Mouse (Mus musculus): Measurements from ENCODE around the gene 2610528A11Rik. TPM values are rescaled to one million over a fixed set of nuclear protein-coding genes. Genes with fewer than 3 reads are reported as not detected.

The 2610528A11Rik gene
- polyA plus RNA-seq, 1 experiment from 2014 or later = 0.21 TPM

DNA sequence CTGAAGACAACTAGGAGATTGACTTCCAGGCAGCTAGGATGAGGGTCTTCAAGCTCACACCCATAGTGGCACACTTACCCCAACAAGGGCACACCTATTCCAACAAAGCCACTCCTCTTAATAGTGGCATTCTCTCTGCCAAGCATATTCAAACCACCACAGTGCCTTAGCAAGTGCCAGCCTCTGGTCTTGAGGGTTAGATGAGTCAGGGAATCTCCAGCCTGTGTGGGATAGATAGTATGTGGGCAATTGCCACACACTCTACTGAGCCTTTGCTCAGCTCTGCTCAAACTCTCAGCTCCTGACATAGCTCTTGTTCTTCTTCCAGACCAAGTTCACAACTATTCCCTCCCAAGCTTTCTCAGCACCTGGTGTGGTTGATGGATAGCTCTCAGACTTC is 2.5 kb downstream of the 2610528A11Rik start:
- no peaks in the 10 kb centered on the region for H3K9me3 ChIP-seq
- no peaks in the 10 kb centered on the region for H3K4me1 ChIP-seq
- H3K36me3 ChIP-seq (replicated peaks) = no peaks in the 10 kb centered on the region
- H3K27ac ChIP-seq = no peak overlapping the region
- no peaks in the 10 kb centered on the region for H3K27me3 ChIP-seq (ENCODE audit: poor library complexity, severe bottlenecking)
- no peak overlapping the region for H3K4me3 ChIP-seq
- no peak for DNase-seq (ENCODE audit: extremely low spot score, low spot score)

DNA sequence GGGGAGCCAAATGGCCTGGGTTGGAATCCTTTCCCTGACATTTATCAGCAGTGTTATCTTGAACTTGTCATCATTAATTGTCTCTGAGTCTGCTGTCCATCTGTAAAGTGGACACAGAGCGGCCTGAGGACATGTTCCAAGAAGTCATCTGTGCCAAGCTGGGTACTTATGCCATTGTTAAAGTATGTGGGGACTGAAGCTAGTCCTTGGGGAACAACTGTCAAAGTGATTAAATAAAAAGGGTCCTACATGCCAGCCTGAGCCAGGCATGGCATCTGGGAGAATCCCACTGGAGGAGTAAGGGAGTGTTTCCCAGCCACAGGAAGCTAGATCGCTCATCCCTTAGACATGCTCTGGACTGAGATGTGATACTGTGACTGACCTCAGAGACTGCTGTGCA is 3.4 kb downstream of the 2610528A11Rik start:
- no peaks in the 10 kb centered on the region for H3K27me3 ChIP-seq (ENCODE audit: poor library complexity, severe bottlenecking)
- WGBS = 91% methylated on average over 2 of the region's 2 CpGs
- H3K4me1 ChIP-seq = no peaks in the 10 kb centered on the region
- H3K4me3 ChIP-seq = no peak overlapping the region
- H3K36me3 ChIP-seq (replicated peaks) = no peaks in the 10 kb centered on the region
- DNase-seq (ENCODE audit: extremely low spot score, low spot score) = no peak
- no peaks in the 10 kb centered on the region for H3K9me3 ChIP-seq
- H3K27ac ChIP-seq = no peak overlapping the region

DNA sequence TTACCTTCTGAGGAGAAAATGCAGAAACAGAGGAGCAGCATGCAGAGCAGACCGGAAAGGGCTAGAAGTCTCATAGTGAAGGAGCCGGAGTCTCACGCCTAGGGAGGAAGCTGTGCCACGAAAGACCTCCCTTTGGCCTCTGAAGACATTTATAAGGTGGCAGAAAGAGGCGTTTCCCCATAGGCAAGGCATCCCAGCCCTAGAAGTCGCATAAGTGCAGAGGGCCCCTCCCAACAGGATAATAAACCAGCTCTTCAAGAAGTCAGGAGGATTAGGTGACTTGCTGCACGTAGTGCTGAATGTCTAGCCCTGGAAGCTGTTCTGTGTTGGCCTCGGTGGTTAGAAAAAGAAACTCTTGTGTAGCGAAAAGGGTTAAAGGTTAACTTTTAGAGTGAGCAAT is 3.8 kb downstream of the 2610528A11Rik start:
- WGBS = 78% methylated on average over 9 of the region's 9 CpGs
- no peak overlapping the region for H3K27ac ChIP-seq
- DNase-seq (ENCODE audit: extremely low spot score, low spot score) = no peak

DNA sequence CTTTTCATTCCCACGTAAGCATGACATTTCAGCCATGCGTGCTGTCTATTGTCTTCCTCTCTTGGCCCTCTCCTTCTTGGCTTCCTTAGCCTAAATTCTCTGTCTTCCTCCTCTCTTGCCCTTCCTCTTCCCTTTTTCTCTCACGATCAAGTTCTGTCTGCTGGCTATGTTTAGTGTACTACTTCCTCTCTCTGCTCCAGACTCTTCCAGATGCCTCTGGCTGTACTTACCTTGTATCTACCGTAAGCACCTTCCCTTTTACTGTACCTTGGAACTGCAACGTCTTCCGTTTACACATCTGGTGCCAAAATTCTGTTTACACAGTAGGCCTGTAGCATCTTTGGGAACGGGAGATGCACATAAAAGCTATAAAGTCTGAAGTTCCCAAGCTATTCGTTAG is 4.4 kb downstream of the 2610528A11Rik start:
- H3K4me3 ChIP-seq = no peak overlapping the region
- WGBS = 90% methylated on average over 8 of the region's 8 CpGs

More for the DNA sequence above, 3.8 kb downstream of the 2610528A11Rik start:
- H3K36me3 ChIP-seq (replicated peaks) = no peaks in the 10 kb centered on the region
- no peaks in the 10 kb centered on the region for H3K27me3 ChIP-seq (ENCODE audit: poor library complexity, severe bottlenecking)
- H3K4me1 ChIP-seq = no peaks in the 10 kb centered on the region
- no peak overlapping the region for H3K4me3 ChIP-seq
- no peaks in the 10 kb centered on the region for H3K9me3 ChIP-seq

DNA sequence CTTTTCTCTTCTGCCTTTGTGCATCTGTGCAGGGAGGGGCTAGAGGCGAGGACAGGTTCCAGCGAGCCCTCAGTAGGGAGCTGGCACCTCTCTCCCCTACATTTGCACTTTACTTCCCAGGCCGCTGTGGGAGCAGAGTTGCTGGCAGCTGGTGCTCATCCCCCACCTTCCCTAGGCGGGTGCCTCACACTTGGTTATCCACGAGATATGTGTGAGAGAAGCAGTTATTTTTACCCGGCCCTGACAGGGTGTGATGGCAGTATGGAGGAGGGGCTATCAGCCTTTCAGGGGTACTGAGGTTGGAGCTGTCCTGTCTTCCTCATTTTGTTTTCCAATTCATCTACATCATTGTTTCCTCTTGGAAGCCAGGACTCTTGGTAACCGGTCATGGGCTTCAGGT is 8.0 kb downstream of the 2610528A11Rik start:
- Histone ChIP-seq H3K27me3 (ENCODE audit: poor library complexity, severe bottlenecking) (peaks cover 7% of the 10 kb centered on the region), H3K4me3 (no peak overlapping the region), H3K9me3 (no peaks in the 10 kb centered on the region), H3K36me3 (replicated peaks) (no peaks in the 10 kb centered on the region), H3K4me1 (no peaks in the 10 kb centered on the region), H3K27ac (no peak overlapping the region)
- no peak for DNase-seq (ENCODE audit: extremely low spot score, low spot score)
- 57% methylated on average over 7 of the region's 7 CpGs for WGBS

More for the DNA sequence above, 4.4 kb downstream of the 2610528A11Rik start:
- H3K9me3 ChIP-seq = no peaks in the 10 kb centered on the region
- no peak overlapping the region for H3K27ac ChIP-seq
- no peak for DNase-seq (ENCODE audit: extremely low spot score, low spot score)
- H3K27me3 ChIP-seq (ENCODE audit: poor library complexity, severe bottlenecking) = no peaks in the 10 kb centered on the region
- no peaks in the 10 kb centered on the region for H3K36me3 ChIP-seq (replicated peaks)
- no peaks in the 10 kb centered on the region for H3K4me1 ChIP-seq

DNA sequence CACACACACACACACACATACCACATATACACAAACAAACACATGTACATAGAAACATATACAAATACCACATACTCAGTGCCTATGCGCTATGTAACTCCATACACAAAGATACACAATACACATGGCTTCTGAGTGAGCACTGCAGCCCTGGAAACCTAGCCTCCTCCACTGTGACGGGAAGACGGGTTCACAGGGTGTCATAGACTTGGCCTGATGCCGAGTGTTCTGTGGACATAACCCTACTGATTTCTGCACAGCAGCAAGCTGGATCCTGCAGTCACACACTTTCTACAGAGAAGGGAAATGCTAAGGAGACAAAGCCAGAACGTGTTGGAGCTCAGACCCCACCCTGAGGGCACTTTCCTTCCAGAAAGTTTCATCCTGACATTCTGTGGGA is 9.1 kb downstream of the 2610528A11Rik start:
- 77% methylated on average over 5 of the region's 5 CpGs for WGBS
- no peak overlapping the region for H3K27ac ChIP-seq
- no peaks in the 10 kb centered on the region for H3K9me3 ChIP-seq
- no peak for DNase-seq (ENCODE audit: extremely low spot score, low spot score)
- no peak overlapping the region for H3K4me3 ChIP-seq
- H3K27me3 ChIP-seq (ENCODE audit: poor library complexity, severe bottlenecking) = peaks cover 18% of the 10 kb centered on the region
- no peaks in the 10 kb centered on the region for H3K4me1 ChIP-seq
- no peaks in the 10 kb centered on the region for H3K36me3 ChIP-seq (replicated peaks)

DNA sequence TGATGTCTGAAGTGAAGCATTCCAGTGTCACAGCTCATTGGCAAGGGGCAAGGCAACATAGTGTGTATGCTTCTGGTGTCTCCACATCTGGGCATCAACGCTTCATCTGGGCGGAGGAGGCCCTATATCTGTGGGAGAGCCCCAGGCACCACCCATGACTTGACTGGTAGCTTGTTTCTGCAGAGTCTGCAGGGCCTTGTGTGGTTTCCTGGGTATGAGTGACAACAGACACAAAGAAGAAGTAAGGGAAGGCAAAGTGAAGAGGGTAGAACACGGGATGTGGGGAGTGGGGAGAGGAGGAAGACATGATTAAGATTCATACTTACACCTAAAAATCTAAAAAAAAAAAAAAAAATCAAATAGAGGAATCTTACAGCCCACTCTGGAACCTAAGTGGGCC is 11.3 kb downstream of the 2610528A11Rik start:
- Histone ChIP-seq H3K9me3 (no peaks in the 10 kb centered on the region), H3K27ac (no peak overlapping the region), H3K4me1 (peaks cover 15% of the 10 kb centered on the region), H3K36me3 (replicated peaks) (no peaks in the 10 kb centered on the region), H3K4me3 (no peak overlapping the region), H3K27me3 (ENCODE audit: poor library complexity, severe bottlenecking) (peaks cover 41% of the 10 kb centered on the region)
- DNase-seq (ENCODE audit: extremely low spot score, low spot score) = no peak
- WGBS = 83% methylated on average over 3 of the region's 3 CpGs

DNA sequence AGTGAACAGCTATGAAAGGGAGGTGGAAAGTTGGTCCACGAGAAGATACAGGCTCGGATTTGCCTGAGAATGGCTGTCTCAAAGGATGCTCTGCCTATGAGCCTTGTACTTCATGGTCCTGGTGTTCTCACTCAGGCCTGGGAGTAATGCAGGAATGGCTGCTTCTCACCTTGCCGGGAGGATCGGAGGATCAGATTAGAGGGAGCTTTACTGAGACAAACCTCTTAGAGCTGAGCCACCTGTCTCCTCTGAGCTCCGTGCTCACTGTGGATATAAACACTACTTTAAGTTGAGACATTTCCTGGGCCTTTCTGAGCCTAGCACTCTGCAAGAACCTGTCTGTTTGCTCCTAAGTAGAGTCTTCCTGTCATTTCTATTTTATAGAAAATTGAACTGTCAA is 12.3 kb downstream of the 2610528A11Rik start:
- WGBS = 77% methylated on average over 5 of the region's 5 CpGs
- H3K27me3 ChIP-seq (ENCODE audit: poor library complexity, severe bottlenecking) = peaks cover 50% of the 10 kb centered on the region
- no peaks in the 10 kb centered on the region for H3K9me3 ChIP-seq
- H3K27ac ChIP-seq = no peak overlapping the region
- H3K36me3 ChIP-seq (replicated peaks) = no peaks in the 10 kb centered on the region
- no peak for DNase-seq (ENCODE audit: extremely low spot score, low spot score)
- peaks cover 15% of the 10 kb centered on the region for H3K4me1 ChIP-seq
- no peak overlapping the region for H3K4me3 ChIP-seq

DNA sequence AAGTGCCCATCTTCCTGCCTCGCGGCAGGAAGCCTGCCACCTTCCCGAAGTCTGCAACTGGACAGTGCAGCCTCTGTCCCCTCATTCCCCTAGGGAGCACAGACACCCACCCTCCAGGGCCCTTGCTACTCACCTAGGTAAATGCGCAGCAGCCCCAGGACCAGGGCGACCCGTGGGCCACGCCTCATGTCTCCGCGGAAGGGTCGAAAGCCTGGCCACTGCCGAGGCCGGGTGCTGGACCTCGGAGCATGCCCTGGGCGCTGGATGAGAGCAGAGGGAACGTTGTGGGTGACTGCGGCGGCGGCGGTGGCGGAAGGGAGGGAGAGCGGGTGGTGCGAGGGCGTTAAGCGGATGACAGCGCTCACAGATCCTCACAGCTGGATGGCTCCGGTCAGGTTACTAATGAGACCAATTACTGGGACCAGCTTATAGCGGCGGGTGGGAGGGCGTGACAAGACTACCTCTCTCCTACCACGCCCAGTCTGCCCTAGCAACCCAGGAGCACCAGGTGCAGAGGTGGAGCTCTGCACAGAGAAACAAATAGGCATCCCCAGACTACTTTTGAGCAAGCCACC is 15.8 kb downstream of the 2610528A11Rik start, which contains the start of gene Cdhr1:
Cdhr1 (minus strand) TSS at position 392 of the 575 bp plus-strand sequence.
- Histone ChIP-seq H3K36me3 (replicated peaks) (no peaks in the 10 kb centered on the region), H3K27me3 (ENCODE audit: poor library complexity, severe bottlenecking) (peaks cover 75% of the 10 kb centered on the region), H3K4me3 (peak within 1 kb of the TSS; percentile 51), H3K4me1 (peaks cover 15% of the 10 kb centered on the region), H3K9me3 (no peaks in the 10 kb centered on the region), H3K27ac (peak within 1 kb of the TSS; percentile 60; the same call in 1 of the 2 replicates)
- peak; percentile 56 for DNase-seq (ENCODE audit: extremely low spot score, low spot score)
- WGBS = under 1% methylated on average over 30 of the region's 30 CpGs

DNA sequence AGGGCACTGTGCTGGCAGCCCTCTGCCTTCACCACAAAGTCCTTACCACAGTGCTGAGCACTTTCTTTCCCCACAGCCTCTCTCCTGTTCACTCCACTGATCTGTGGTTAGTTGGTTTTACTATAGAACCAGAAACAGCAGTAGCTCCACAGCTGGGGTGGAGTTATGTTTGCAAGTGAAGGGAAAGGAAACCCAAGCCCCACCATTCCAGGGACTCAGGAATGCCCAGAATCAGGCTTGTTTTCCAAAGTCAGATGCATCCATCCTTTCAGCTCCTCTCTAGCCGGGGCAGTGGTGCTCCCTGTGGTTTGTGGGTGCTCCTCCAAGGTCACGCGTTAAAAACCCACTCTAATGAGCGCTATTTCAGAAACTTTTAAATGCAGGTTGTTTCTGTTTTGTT is 18.3 kb downstream of the 2610528A11Rik start:
- Histone ChIP-seq H3K27ac (no peak overlapping the region), H3K27me3 (ENCODE audit: poor library complexity, severe bottlenecking) (peaks cover 65% of the 10 kb centered on the region), H3K9me3 (no peaks in the 10 kb centered on the region), H3K36me3 (replicated peaks) (no peaks in the 10 kb centered on the region), H3K4me3 (no peak overlapping the region), H3K4me1 (peaks cover 15% of the 10 kb centered on the region)
- WGBS = 82% methylated on average over 4 of the region's 4 CpGs
- DNase-seq (ENCODE audit: extremely low spot score, low spot score) = no peak

DNA sequence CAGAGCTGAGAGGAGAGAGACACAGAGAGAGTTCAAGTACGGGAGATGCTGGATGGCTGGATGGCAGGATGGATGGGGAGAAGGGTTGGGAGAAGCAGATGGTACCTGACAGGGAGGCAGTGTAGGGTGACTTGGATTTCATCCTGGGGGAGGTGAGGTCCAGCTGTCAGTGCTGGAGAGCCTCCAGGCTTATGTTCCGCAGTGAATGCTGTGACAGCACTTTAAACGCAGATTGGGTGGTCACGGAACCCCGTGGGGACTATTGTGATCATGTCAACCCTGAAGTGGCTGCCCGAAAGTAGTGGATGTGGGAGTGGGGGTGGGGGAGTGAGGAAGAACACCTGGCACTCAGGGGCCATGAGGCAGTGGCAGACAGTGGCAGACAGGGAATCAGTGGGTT is 19.4 kb downstream of the 2610528A11Rik start:
- Histone ChIP-seq H3K9me3 (no peaks in the 10 kb centered on the region), H3K4me1 (peaks cover 15% of the 10 kb centered on the region), H3K4me3 (no peak overlapping the region), H3K36me3 (replicated peaks) (no peaks in the 10 kb centered on the region), H3K27ac (no peak overlapping the region), H3K27me3 (ENCODE audit: poor library complexity, severe bottlenecking) (peaks cover 54% of the 10 kb centered on the region)
- 79% methylated on average over 6 of the region's 6 CpGs for WGBS
- no peak for DNase-seq (ENCODE audit: extremely low spot score, low spot score)

DNA sequence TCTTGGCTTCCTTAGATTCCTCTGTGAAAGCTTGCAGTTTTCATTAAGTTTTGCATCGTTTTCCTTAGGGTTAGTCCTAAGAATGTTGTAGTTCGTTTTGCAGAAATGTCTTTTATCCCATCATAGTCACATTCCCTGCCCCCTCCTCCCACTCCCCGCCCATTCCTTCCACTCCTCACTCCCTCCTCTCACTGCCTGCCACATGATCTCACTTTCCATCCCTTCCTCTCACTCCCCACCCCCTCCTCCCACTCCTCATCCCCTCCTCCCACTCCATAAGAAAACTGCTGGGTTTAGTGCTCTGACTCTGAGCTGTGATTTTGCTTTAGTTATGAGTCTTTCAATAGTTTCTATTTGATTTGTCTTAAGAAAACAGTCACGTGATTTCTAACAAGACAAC is 30.1 kb downstream of the 2610528A11Rik start:
- no peak for DNase-seq (ENCODE audit: extremely low spot score, low spot score)

DNA sequence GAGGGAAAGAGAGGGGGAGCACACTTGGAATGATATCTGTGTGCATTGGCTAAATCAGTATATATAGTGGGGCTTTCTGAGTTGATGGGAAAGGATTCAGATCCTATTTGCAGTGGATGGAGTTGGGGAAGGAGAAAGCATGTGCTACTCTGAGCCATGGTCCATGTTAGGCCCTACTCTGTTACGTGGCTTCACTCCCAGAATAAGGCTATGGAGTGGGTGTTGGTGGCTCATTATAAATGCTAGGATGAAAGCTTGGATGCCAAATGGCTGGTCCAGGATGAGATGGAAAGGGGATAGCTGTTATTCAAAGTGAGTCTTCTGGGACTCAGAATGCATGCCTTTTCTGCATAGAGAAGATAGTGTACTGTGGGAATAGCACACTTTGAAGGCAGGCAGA is 33.1 kb downstream of the 2610528A11Rik start:
- DNase-seq (ENCODE audit: extremely low spot score, low spot score) = no peak
- no peaks in the 10 kb centered on the region for H3K9me3 ChIP-seq
- 87% methylated on average over 1 of the region's 1 CpGs for WGBS
- no peaks in the 10 kb centered on the region for H3K27me3 ChIP-seq (ENCODE audit: poor library complexity, severe bottlenecking)
- H3K4me1 ChIP-seq = peaks cover 8% of the 10 kb centered on the region
- H3K4me3 ChIP-seq = no peak overlapping the region
- no peak overlapping the region for H3K27ac ChIP-seq
- H3K36me3 ChIP-seq (replicated peaks) = no peaks in the 10 kb centered on the region

More for the DNA sequence above, 30.1 kb downstream of the 2610528A11Rik start:
- peaks cover 8% of the 10 kb centered on the region for H3K4me1 ChIP-seq
- 28% methylated on average over 4 of the region's 4 CpGs for WGBS
- no peaks in the 10 kb centered on the region for H3K36me3 ChIP-seq (replicated peaks)
- no peak overlapping the region for H3K27ac ChIP-seq
- no peaks in the 10 kb centered on the region for H3K27me3 ChIP-seq (ENCODE audit: poor library complexity, severe bottlenecking)
- no peak overlapping the region for H3K4me3 ChIP-seq
- H3K9me3 ChIP-seq = no peaks in the 10 kb centered on the region

DNA sequence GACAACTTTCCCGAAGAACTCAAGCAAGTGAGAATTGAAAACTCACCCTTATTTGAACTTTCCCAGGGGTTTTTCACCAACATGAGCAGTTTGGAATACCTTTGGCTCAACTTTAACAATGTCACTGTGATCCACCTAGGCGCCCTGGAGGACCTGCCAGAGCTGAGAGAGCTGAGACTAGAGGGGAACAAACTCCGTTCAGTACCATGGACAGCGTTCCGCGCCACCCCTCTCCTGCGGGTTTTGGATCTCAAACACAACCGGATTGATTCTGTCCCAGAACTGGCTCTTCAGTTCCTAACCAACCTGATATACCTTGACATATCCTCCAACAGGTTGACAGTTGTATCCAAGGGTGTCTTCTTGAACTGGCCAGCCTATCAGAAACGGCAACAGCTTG is 45.3 kb downstream of the 2610528A11Rik start:
- H3K9me3 ChIP-seq = no peaks in the 10 kb centered on the region
- peak; percentile 47 for DNase-seq (ENCODE audit: extremely low spot score, low spot score)
- H3K4me1 ChIP-seq = no peaks in the 10 kb centered on the region
- H3K4me3 ChIP-seq = no peak overlapping the region
- no peak overlapping the region for H3K27ac ChIP-seq
- WGBS = 19% methylated on average over 9 of the region's 9 CpGs
- no peaks in the 10 kb centered on the region for H3K36me3 ChIP-seq (replicated peaks)
- H3K27me3 ChIP-seq (ENCODE audit: poor library complexity, severe bottlenecking) = no peaks in the 10 kb centered on the region
